10 mouse cellular contexts compared by ENCODE assay signal in genomic region chr14:31388086-31388872, GRCm38 (mm10). TPM values are rescaled to one million over a fixed set of nuclear protein-coding genes. Genes with fewer than 3 reads are reported as not detected.
DNase-seq lines count a peak whose midpoint lies in the region; ATAC-seq and TF ChIP-seq lines count a peak whose summit lies in the region.
"Had no signal": no experiment of that assay in that cellular context is flagged by ENCODE, and none has a peak within 500 bp of the region (broad histone marks: within the 10 kb centered on the region; RNA-seq: fewer than 3 reads in every experiment).

No protein-coding gene starts in this region.

- no peaks in the 10 kb centered on the region for H3K9me3 ChIP-seq in heart, embryonic 10.5 days
- no peaks in the 10 kb centered on the region for H3K9me3 ChIP-seq in heart, embryonic 12.5 days (replicated peaks)
- H3K9me3 ChIP-seq in lung, embryonic 16.5 days (ENCODE audit: control insufficient read depth, low read length), result no peaks in the 10 kb centered on the region
- no peaks in the 10 kb centered on the region for H3K9me3 ChIP-seq in midbrain, embryonic 15.5 days

- DNase-seq in heart, embryonic 10.5 days (ENCODE audit: low spot score), result no peak
- DNase-seq in lung, adult 2 months, result no peak
- peak; percentile 31 for DNase-seq in forelimb bud, embryonic 11.5 days (ENCODE audit: low read depth, low spot score)
- no peak for DNase-seq in frontal cortex, postnatal 25 days (ENCODE audit: low spot score in 2 of 2)
- DNase-seq: adrenal gland, postnatal 36 days; kidney, adult 18-20 months had no signal

- no peak overlapping the region for H3K4me3 ChIP-seq in heart, embryonic 10.5 days
- no peak overlapping the region for H3K4me3 ChIP-seq in heart, embryonic 12.5 days
- no peak overlapping the region for H3K4me3 ChIP-seq in lung, embryonic 16.5 days (ENCODE audit: low read length)
- H3K4me3 ChIP-seq in lung, adult 2 months (replicated peaks; ENCODE audit: extremely low read depth, low read depth, low read length), result no peak overlapping the region
- no peak overlapping the region for H3K4me3 ChIP-seq in midbrain, embryonic 15.5 days

- ATAC-seq in heart, embryonic 12.5 days (ENCODE audit: insufficient number of reproducible peaks, low FRiP score), result no peak
- ATAC-seq in lung, embryonic 16.5 days (ENCODE audit: low read depth), result no peak
- no peak for ATAC-seq in midbrain, embryonic 15.5 days (replicated peaks)
- ATAC-seq in frontal cortex, adult (ENCODE audit: low TSS enrichment), result no peak

- peaks cover 70% of the 10 kb centered on the region for H3K4me1 ChIP-seq in heart, embryonic 10.5 days
- H3K4me1 ChIP-seq in heart, embryonic 12.5 days (replicated peaks), result peaks cover 60% of the 10 kb centered on the region
- peaks cover 36% of the 10 kb centered on the region for H3K4me1 ChIP-seq in lung, embryonic 16.5 days (replicated peaks; ENCODE audit: control insufficient read depth, insufficient read depth, low read length)
- H3K4me1 ChIP-seq in lung, adult 2 months (ENCODE audit: control insufficient read depth, insufficient read depth, low read length), result peaks cover 39% of the 10 kb centered on the region
- peaks cover 9% of the 10 kb centered on the region; the same call in 1 of the 2 replicates for H3K4me1 ChIP-seq in midbrain, embryonic 15.5 days

- no peak overlapping the region for H3K9ac ChIP-seq in heart, embryonic 12.5 days
- no peak overlapping the region for H3K9ac ChIP-seq in lung, embryonic 16.5 days (ENCODE audit: low read length)
- H3K9ac ChIP-seq in midbrain, embryonic 15.5 days, result no peak overlapping the region

- 73% methylated on average over 13 of the region's 13 CpGs for WGBS in heart, embryonic 10.5 days
- WGBS in heart, embryonic 12.5 days, result 66% methylated on average over 13 of the region's 13 CpGs
- WGBS in lung, embryonic 16.5 days, result 59% methylated on average over 13 of the region's 13 CpGs
- 47% methylated on average over 13 of the region's 13 CpGs for WGBS in lung, adult 2 months
- 72% methylated on average over 13 of the region's 13 CpGs for WGBS in midbrain, embryonic 15.5 days

- TF ChIP-seq CTCF in lung, adult 2 months (IDR thresholded peaks at IDR 0.05; ENCODE audit: insufficient read depth, low read length), result no peak

- H3K4me2 ChIP-seq in heart, embryonic 12.5 days, result no peak overlapping the region
- H3K4me2 ChIP-seq in lung, embryonic 16.5 days (ENCODE audit: low read depth, low read length), result no peak overlapping the region
- no peak overlapping the region for H3K4me2 ChIP-seq in midbrain, embryonic 15.5 days

- peak overlapping the region; percentile 52; the same call in 1 of the 2 replicates for H3K27ac ChIP-seq in heart, embryonic 10.5 days
- H3K27ac ChIP-seq in heart, embryonic 12.5 days (ENCODE audit: poor library complexity, severe bottlenecking), result no peak overlapping the region
- peak overlapping the region; percentile 55; the same call in 1 of the 2 replicates for H3K27ac ChIP-seq in lung, embryonic 16.5 days (ENCODE audit: low read length)
- H3K27ac ChIP-seq in midbrain, embryonic 15.5 days, result 0 out of 2 replicates have a peak overlapping the region, but pooled peaks have one; percentile 8

- peaks cover 7% of the 10 kb centered on the region; the same call in 1 of the 2 replicates for H3K27me3 ChIP-seq in heart, embryonic 10.5 days (ENCODE audit: insufficient read depth, poor library complexity, severe bottlenecking)
- 0 out of 2 replicates have a peak, but pooled peaks cover 3% of the 10 kb centered on the region for H3K27me3 ChIP-seq in heart, embryonic 12.5 days (replicated peaks)
- H3K27me3 ChIP-seq in lung, embryonic 16.5 days (ENCODE audit: control insufficient read depth, insufficient read depth, low read depth, low read length), result no peaks in the 10 kb centered on the region
- no peaks in the 10 kb centered on the region for H3K27me3 ChIP-seq in midbrain, embryonic 15.5 days (replicated peaks)

- H3K36me3 ChIP-seq in heart, embryonic 10.5 days, result peaks cover 13% of the 10 kb centered on the region; the same call in 1 of the 2 replicates
- 0 out of 2 replicates have a peak, but pooled peaks cover 3% of the 10 kb centered on the region for H3K36me3 ChIP-seq in heart, embryonic 12.5 days
- no peaks in the 10 kb centered on the region; the same call in 1 of the 2 replicates for H3K36me3 ChIP-seq in lung, embryonic 16.5 days (ENCODE audit: control insufficient read depth, insufficient read depth, low read length)
- 0 out of 2 replicates have a peak, but pooled peaks cover 3% of the 10 kb centered on the region for H3K36me3 ChIP-seq in midbrain, embryonic 15.5 days (replicated peaks)

- no peak for TF ChIP-seq POLR2A in lung, adult 2 months (IDR thresholded peaks at IDR 0.05; ENCODE audit: borderline replicate concordance, extremely low read depth, low read depth, low read length)

RNA-seq across cellular contexts. Expression of gene Sh3bp5, which starts 47.6 kb away (rescaled TPM):
- 26.5 and 30.1 TPM in 2 replicates for polyA plus RNA-seq in heart, embryonic 10.5 days (2016; fragmentation: Nextera tagmentation; extraction: Ambion mirVana)
- polyA plus RNA-seq in heart, embryonic 12.5 days (2016; fragmentation: Nextera tagmentation; extraction: Ambion mirVana), result 29.9 and 30.2 TPM in 2 replicates
- 26.1 and 27.3 TPM in 2 replicates for polyA plus RNA-seq in lung, embryonic 16.5 days (2015; fragmentation: Nextera tagmentation; extraction: Ambion mirVana)
- 40.9 and 50.1 TPM in 2 replicates for polyA plus RNA-seq in lung, adult 2 months (2012; rRNA removed)
- polyA plus RNA-seq in midbrain, embryonic 15.5 days (2015; fragmentation: Nextera tagmentation; extraction: Ambion mirVana), result 151 and 161 TPM in 2 replicates

RNA-seq across cellular contexts. Expression of gene Capn7, which starts 51.8 kb away (rescaled TPM):
- polyA plus RNA-seq in heart, embryonic 10.5 days (2016; fragmentation: Nextera tagmentation; extraction: Ambion mirVana), result 37.1 and 40.8 TPM in 2 replicates
- 42.7 and 42.9 TPM in 2 replicates for polyA plus RNA-seq in heart, embryonic 12.5 days (2016; fragmentation: Nextera tagmentation; extraction: Ambion mirVana)
- 32.8 and 34.9 TPM in 2 replicates for polyA plus RNA-seq in lung, embryonic 16.5 days (2015; fragmentation: Nextera tagmentation; extraction: Ambion mirVana)
- 11.0 and 12.2 TPM in 2 replicates for polyA plus RNA-seq in lung, adult 2 months (2012; rRNA removed)
- 85.9 and 89.5 TPM in 2 replicates for polyA plus RNA-seq in midbrain, embryonic 15.5 days (2015; fragmentation: Nextera tagmentation; extraction: Ambion mirVana)
